In genomic region chr16:43334411-43335150, GRCm38 (mm10) we compare ENCODE assay signal across 8 mouse cellular contexts.
A peak's percentile ranks its signal among the peaks of the same experiment; 100 is the strongest.
DNase-seq lines count a peak whose midpoint lies in the region; ATAC-seq lines count a peak whose summit lies in the region.

No protein-coding gene starts in this region.

- ATAC-seq in forebrain, embryonic 13.5 days = 0 out of 2 replicates have a peak, but pooled peaks have one; percentile 45

- no peaks in the 10 kb centered on the region for H3K27me3 ChIP-seq in forebrain, embryonic 13.5 days

- no peaks in the 10 kb centered on the region for H3K36me3 ChIP-seq in forebrain, embryonic 13.5 days (ENCODE audit: poor library complexity, severe bottlenecking)

- peak overlapping the region; percentile 22; the same call in 1 of the 2 replicates for H3K4me2 ChIP-seq in forebrain, embryonic 13.5 days

- H3K4me1 ChIP-seq in forebrain, embryonic 13.5 days = peaks cover 17% of the 10 kb centered on the region

- WGBS in forebrain, embryonic 13.5 days = 22% methylated on average over 11 of the region's 11 CpGs

- H3K27ac ChIP-seq in forebrain, embryonic 13.5 days = peak overlapping the region; percentile 51

- intact Hi-C loops in heart, postnatal 25 days (cut with DNase I) = loop anchor here (2.0 to 5.0 kb wide), 2 partner anchors 28 to 47 kb away; no protein-coding TSS in a partner anchor

- no peaks in the 10 kb centered on the region for H3K9me3 ChIP-seq in forebrain, embryonic 13.5 days (replicated peaks)

- H3K4me3 ChIP-seq in forebrain, embryonic 13.5 days = no peak overlapping the region

- 0 out of 2 replicates have a peak overlapping the region, but pooled peaks have one; percentile 26 for H3K9ac ChIP-seq in forebrain, embryonic 13.5 days

- DNase-seq in adrenal gland, postnatal 14 days = peak; percentile 36
- DNase-seq in adrenal gland, adult 8-10 months = no peak
- DNase-seq in adipocyte (ENCODE audit: low spot score) = peak; percentile 91
- DNase-seq in heart, postnatal 25 days (ENCODE audit: low spot score) = peak; percentile 27
- DNase-seq in lung, postnatal 25 days (ENCODE audit: low spot score) = peak; percentile 30
- DNase-seq in B cell, adult 2 months = no peak
- no peak for DNase-seq in thymus, postnatal 10 days (ENCODE audit: low spot score in 2 of 2)

Comparison
In these comparisons a context has a peak if more than half of its experiments do, and no peak if none do; other contexts are left out.
1. DNase-seq: peak in adrenal gland, postnatal 14 days (single experiment), adipocyte (single experiment), heart, postnatal 25 days (single experiment) and lung, postnatal 25 days (single experiment); none in adrenal gland, adult 8-10 months (single experiment), B cell, adult 2 months (0 of 2) and thymus, postnatal 10 days (0 of 2).